Mouse (Mus musculus): ENCODE results near the gene Vstm2a.
A peak's percentile ranks its signal among the peaks of the same experiment; 100 is the strongest.

The Vstm2a gene

DNA sequence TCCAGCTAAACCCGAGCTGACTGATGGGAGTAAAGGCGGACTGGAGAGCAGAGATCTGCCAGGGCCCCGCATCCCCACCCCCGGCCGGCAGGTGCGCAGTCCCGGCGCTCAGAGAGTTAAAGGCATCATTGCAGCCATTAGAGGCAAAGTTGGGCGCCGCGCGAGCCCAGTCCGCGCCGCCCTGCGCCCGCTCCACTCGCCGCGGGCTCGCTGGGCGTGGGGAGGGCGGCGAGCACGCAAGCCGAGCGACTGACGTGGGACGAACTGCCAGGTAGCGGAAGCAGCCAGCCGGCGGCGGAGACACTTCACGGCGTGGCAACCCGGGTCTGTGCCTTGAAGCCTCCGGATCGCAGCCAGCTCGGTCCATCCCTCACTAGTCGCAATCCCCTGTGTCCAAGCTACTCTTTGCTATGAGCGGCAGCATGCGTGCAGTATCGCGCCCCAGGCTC is at the start of gene Vstm2a:
TSS of gene Vstm2a (plus strand) at position 252 of the 449 bp plus-strand sequence.
- peak; percentile 1 for DNase-seq (ENCODE audit: low read depth, low spot score)

DNA sequence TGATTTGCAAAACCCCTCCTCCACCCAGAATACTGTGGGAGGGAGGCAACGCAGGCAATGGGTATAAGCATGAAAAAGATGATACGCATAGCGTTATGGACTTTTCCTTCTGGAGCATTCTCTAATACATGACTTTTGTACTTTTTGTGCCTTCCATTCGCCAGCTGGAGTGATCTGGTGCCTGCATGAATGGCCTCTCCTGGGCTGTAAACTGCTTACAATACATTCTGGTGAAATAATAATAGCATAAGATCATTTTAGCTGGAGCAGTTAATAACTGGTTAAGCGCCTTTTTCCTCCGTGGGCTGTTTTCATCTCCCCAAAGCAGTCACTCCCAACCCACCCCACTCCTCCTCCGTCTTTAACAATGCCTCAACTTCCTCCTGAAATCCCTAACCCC is 513 bp upstream of the Vstm2a start:
- DNase-seq (ENCODE audit: low read depth, low spot score): no peak

DNA sequence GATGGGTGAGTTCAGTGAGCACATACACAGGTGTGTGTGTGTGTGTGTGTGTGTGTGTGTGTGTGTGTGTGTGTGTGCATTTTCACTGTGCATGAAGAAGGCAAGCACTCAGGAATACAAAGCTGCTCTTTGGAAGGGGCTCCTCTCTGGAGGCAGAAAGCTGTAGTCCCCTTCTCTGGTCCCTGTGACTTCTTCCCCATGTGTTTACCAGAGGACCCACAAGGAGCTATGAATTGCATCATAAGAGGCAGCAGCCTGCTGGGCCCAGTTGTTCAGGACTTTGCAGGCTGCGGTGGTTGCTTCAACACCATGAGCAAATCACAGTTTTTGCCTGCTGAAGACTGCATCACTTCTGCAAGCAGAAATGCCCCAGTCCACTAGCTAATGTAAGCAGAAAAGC is 776 bp downstream of the Vstm2a start:
- no peak for DNase-seq (ENCODE audit: low read depth, low spot score)

- no peak for DNase-seq (ENCODE audit: low read depth, low spot score)
These were observed 2.4 kb downstream of the Vstm2a start for GRCm38 (mm10) chr11:16259876-16260275.

DNA sequence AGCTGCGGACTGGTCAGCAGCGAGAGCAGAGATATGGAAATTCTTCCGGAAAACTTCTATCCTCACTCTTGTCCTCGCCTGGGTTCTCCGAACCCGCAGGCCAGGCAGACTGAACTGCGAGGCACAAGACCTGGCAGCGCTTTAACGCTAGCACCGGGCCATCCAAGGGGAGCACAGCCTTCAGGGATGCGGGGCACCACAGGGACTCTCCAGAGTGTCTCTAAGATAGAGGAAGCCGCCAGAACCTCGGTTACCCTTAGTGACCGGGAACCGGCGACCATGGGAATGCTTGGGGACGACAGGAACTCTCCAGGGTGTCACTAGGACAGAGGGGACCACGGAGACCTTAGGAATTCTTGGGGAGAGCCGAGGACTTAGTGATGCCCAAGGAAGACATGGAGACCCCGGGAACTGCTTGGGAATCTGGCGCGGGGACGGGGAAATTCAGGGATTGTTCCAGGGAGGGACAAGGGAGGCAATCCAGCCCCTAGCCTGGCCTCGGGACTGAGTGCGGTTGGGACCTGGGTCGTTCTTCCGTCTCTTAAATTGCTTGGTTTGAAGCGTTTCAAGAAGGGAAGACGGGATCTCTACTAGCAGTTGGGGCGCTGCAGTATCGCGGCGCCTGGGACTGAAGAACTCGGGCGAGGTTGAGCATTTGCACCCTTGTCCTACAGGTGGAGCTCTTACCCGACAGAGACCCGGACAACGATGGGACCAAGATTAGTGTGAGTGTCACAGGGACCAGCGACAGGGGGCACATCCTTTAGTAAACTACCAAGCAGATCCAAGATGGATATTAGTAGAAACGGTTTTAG is 3.4 kb downstream of the Vstm2a start:
- DNase-seq (ENCODE audit: low read depth, low spot score): peak; percentile 1

- DNase-seq (ENCODE audit: low read depth, low spot score): no peak
These were observed 10.9 kb downstream of the Vstm2a start for GRCm38 (mm10) chr11:16268396-16268795.

GRCm38 (mm10) chr11:16290381-16290780 is 32.9 kb downstream of the Vstm2a start:
- DNase-seq (ENCODE audit: low read depth, low spot score): no peak

- no peak for DNase-seq (ENCODE audit: low read depth, low spot score)
These were observed 35.4 kb downstream of the Vstm2a start for GRCm38 (mm10) chr11:16292960-16293359.

GRCm38 (mm10) chr11:16296521-16296920 is 39.0 kb downstream of the Vstm2a start:
- no peak for DNase-seq (ENCODE audit: low read depth, low spot score)

GRCm38 (mm10) chr11:16299492-16299891 is 42.0 kb downstream of the Vstm2a start:
- no peak for DNase-seq (ENCODE audit: low read depth, low spot score)

DNA sequence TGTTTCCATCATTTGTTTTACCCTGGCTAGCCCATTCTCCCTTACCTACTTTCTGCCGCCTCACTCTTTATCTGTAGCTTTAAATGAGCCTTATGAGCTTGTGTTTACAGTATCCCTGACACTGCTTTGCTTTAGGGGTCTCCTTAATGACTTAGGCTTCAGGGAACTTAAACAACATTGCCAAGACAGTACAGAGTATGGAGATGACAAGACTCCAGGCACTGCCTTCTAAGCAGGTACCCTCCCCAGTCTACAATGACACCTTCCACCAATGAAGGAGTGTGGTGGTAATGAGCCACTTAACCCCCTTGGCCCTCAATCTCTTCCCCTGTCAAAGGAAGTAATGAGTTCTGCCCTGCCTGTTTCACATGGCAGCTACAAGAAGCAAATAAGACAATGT is 42.4 kb downstream of the Vstm2a start:
- no peak for DNase-seq (ENCODE audit: low read depth, low spot score)

GRCm38 (mm10) chr11:16300709-16301108 is 43.2 kb downstream of the Vstm2a start:
- DNase-seq (ENCODE audit: low read depth, low spot score): no peak

DNA sequence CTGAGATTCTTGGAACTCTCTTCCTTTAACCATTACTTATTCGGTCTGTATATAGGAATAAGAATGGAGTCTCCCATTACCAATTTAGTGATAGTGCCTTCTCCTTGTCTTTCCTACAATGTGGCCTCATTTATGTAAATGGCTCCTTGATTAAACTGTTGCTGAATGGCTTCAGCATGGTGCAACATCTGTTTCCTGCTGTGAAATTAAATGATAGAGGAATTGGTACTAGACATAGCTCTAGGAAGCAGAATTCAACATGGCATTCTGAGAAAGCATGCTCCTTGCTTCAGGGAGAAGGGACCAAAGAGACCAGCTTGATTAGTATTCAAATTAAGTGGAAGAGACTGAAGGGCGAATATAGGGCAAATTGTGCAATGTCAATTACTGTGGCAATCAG is 57.6 kb downstream of the Vstm2a start:
- DNase-seq (ENCODE audit: low read depth, low spot score): no peak

DNA sequence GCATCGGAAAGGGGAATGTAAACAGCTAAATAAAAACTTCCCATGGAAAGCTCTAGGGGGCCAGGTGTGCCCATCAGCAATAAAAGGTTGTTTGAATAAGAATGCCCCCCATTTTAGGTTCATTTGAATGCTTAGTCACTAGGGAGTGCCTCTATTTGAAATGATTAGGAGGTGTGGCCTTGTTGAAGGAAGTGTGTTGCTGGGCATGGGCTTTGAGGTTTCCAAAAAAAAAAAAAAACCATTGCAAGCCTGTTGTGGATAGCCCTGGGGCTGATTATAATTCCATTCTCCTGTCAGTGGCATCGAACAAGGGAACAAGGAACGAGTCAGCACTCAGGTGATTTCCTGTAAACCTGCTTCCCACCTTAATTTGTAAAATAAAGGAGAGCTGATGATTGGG is 87.7 kb downstream of the Vstm2a start:
- DNase-seq (ENCODE audit: low read depth, low spot score): no peak

GRCm38 (mm10) chr11:16345676-16346075 is 88.2 kb downstream of the Vstm2a start:
- DNase-seq (ENCODE audit: low read depth, low spot score): no peak

DNA sequence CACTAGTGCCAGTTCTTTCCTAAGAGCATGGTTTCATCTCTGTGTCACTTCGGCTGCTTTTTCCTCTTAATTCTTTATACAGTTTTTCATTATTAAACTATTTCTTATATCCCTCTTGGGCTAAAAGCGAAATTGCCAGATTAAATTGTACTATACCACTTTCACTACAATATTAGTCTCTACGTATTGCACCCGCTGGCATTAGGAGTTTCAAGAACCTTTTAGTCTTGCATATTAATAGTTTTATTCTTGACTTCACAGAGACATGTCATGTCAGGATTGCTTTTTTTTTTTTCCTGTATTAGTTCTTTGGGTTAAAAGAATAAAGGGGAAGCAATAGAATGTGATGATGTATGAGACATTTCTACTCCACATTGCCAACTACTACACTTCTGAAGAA is 94.4 kb downstream of the Vstm2a start:
- no peak for DNase-seq (ENCODE audit: low read depth, low spot score)

DNA sequence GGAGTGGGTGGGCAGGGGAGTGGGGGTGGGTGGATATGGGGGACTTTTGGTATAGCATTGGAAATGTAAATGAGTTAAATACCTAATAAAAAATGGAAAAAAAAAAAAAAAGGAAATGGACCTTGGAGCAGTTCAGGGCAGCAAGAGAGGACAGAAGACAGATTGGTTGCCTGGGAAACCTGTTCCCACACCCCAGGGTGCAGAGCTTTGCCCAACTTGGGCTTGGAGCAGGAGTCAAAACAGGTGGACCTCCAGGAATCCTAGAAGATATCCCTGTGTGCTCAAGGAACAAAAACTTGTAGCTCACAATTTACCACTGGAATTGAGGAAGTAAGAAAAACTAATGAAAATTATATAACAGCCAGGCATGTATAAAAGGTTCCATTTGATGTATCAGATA is 96.8 kb downstream of the Vstm2a start:
- DNase-seq (ENCODE audit: low read depth, low spot score): no peak

DNA sequence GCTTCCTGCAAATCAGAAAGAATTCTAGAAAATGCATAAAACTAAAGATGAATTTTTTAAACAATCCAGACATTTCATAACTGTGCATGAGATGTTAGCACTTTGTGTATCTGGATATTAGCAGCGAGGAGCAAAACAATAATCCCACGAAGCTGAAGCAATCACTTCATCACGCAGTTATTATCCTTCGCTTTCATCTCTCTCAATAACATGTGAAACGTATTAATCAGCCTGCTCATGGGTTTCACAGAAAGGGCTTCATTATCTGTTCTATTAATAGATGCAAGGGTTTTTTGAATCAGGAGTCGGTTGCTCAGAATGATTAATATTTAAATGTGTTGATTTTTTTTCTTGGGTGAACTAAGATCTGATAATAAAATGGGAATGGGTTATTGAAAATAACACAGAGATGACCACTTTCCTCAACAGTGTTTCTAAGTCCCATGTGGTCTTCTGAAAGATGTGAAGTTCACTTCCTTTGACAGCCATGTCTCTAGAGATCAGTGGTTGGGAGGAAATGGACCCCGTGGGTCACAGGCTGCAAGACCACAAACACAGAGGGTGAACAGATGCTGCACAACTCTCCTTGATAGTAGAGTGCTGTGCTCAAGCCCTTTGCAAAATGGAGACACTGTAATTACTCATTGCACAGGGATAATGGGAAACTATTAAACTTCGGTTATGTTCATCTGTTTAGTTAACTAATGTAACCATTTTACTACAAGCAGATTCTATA is 109.5 kb downstream of the Vstm2a start:
- no peak for DNase-seq (ENCODE audit: low read depth, low spot score)

GRCm38 (mm10) chr11:16403627-16404026 is 146.1 kb downstream of the Vstm2a start:
- no peak for DNase-seq (ENCODE audit: low read depth, low spot score)

DNA sequence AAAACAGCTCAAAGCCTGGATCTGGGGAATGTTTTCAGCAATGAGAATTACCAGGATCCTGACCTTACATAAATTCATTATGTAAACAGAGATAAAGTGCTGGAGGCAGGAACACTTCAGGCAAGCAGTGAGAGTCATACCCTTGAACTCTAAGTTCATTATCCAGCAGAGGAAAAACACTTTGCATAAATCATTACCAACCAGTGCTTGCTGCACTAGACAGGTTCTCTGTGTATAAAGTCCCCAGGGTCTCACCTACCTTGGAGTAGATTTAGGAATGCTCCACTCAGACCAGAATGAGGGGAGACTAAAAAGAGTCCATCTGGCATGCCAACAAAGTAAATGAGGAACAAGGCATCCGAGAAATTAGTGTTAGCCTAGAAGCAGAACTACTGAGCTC is 154.2 kb downstream of the Vstm2a start:
- DNase-seq (ENCODE audit: low read depth, low spot score): no peak

DNA sequence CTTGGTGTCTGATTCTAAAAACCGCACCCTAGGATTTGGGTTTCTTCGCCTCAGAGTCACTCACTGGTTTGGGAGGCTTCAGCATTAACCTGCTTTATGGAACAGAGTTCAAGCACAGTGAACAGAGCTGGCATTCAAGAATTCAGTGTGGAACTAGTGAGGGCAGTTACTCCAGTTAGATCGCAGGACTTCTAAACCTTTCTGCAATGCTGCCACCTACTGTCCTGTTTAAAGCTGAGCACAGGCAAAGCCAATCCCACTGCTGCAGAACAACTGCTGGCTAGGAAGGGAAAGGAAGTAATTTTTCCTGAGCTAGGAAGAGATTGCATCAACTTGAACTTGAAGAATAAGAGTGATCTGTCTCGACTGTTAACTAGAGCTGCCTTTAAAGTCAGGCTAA is 155.1 kb downstream of the Vstm2a start:
- peak; percentile 3 for DNase-seq (ENCODE audit: low read depth, low spot score)

DNA sequence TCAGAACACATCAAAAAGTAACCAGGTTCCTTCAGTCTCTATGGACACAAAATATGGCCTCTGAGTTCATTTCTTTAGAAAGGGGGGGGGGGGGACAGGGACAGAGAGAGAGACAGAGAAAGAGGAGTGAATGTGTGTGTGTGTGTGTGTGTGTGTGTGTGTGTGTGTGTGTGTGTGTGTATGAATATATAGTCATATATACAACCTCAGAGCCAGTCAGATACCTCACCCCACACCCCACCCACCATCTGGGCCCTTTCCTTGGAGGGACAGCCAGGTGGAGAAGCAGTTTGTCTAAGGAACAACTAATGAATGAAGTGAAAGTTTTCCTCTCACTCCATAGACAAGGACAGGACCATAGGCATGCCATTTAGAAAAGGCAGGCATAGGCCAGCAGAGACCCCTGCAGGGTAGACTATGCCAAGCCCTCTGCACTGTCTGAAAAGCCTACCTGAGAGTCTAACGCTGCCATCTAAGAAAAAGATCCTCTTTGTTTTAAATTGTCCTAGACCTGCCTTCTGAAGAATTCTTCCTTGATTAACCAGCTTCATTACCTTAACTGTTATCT is 155.6 kb downstream of the Vstm2a start:
- DNase-seq (ENCODE audit: low read depth, low spot score): no peak

Data from CD4-positive, CD25-positive, alpha-beta regulatory T cell, adult 2 months (primary cell).